Comparison of ENCODE assay signal across 11 mouse cellular contexts in genomic region chr12:80046625-80047303, GRCm38 (mm10).
DNase-seq lines count a peak whose midpoint lies in the region; ATAC-seq and TF ChIP-seq lines count a peak whose summit lies in the region.
"Had no signal": no experiment of that assay in that cellular context is flagged by ENCODE, and none has a peak within 500 bp of the region (broad histone marks: within the 10 kb centered on the region; RNA-seq: fewer than 3 reads in every experiment).

No protein-coding gene starts in this region.

- H3K4me3 ChIP-seq in midbrain, embryonic 10.5 days = no peak overlapping the region
- H3K4me3 ChIP-seq in midbrain, embryonic 13.5 days (replicated peaks) = no peak overlapping the region
- no peak overlapping the region for H3K4me3 ChIP-seq in lung, embryonic 16.5 days (ENCODE audit: low read length)
- no peak overlapping the region for H3K4me3 ChIP-seq in stomach, postnatal 0 days (ENCODE audit: low read depth, low read length)
- H3K4me3 ChIP-seq: erythroblast, embryonic 14.5 days; midbrain, embryonic 12.5 days had no signal

- no peak for TF ChIP-seq EP300 in stomach, postnatal 0 days (optimal IDR thresholded peaks at IDR 0.05)

- H3K36me3 ChIP-seq in midbrain, embryonic 10.5 days = no peaks in the 10 kb centered on the region
- H3K36me3 ChIP-seq in midbrain, embryonic 13.5 days = no peaks in the 10 kb centered on the region
- H3K36me3 ChIP-seq in lung, embryonic 16.5 days (ENCODE audit: control insufficient read depth, insufficient read depth, low read length) = no peaks in the 10 kb centered on the region
- no peaks in the 10 kb centered on the region for H3K36me3 ChIP-seq in stomach, postnatal 0 days (ENCODE audit: control insufficient read depth, insufficient read depth, low read length)
- H3K36me3 ChIP-seq: midbrain, embryonic 12.5 days had no signal

- H3K27ac ChIP-seq in midbrain, embryonic 10.5 days (replicated peaks) = peak overlapping the region; percentile 52; the same call in 1 of the 2 replicates
- H3K27ac ChIP-seq in midbrain, embryonic 13.5 days = no peak overlapping the region
- peak overlapping the region; percentile 91 for H3K27ac ChIP-seq in lung, embryonic 16.5 days (ENCODE audit: low read length)
- H3K27ac ChIP-seq in stomach, postnatal 0 days (replicated peaks) = peak overlapping the region; percentile 45; the same call in 1 of the 2 replicates
- H3K27ac ChIP-seq: midbrain, embryonic 12.5 days had no signal

- no peak overlapping the region for H3K4me2 ChIP-seq in midbrain, embryonic 13.5 days (replicated peaks)
- H3K4me2 ChIP-seq in lung, embryonic 16.5 days (ENCODE audit: low read depth, low read length) = no peak overlapping the region
- no peak overlapping the region for H3K4me2 ChIP-seq in stomach, postnatal 0 days (replicated peaks; ENCODE audit: low read depth)
- H3K4me2 ChIP-seq: midbrain, embryonic 12.5 days had no signal

- no peaks in the 10 kb centered on the region for H3K9me3 ChIP-seq in midbrain, embryonic 10.5 days (replicated peaks)
- H3K9me3 ChIP-seq in midbrain, embryonic 13.5 days = no peaks in the 10 kb centered on the region
- H3K9me3 ChIP-seq in lung, embryonic 16.5 days (ENCODE audit: control insufficient read depth, low read length) = no peaks in the 10 kb centered on the region
- no peaks in the 10 kb centered on the region for H3K9me3 ChIP-seq in stomach, postnatal 0 days (ENCODE audit: control insufficient read depth, low read length)
- H3K9me3 ChIP-seq: midbrain, embryonic 12.5 days had no signal

- peaks cover 36% of the 10 kb centered on the region for H3K4me1 ChIP-seq in midbrain, embryonic 10.5 days
- no peaks in the 10 kb centered on the region for H3K4me1 ChIP-seq in midbrain, embryonic 13.5 days (replicated peaks)
- peaks cover 14% of the 10 kb centered on the region for H3K4me1 ChIP-seq in lung, embryonic 16.5 days (replicated peaks; ENCODE audit: control insufficient read depth, insufficient read depth, low read length)
- H3K4me1 ChIP-seq in stomach, postnatal 0 days (replicated peaks; ENCODE audit: control insufficient read depth, insufficient read depth) = no peaks in the 10 kb centered on the region; the same call in 1 of the 2 replicates

- H3K9ac ChIP-seq in midbrain, embryonic 13.5 days (replicated peaks) = no peak overlapping the region
- H3K9ac ChIP-seq in lung, embryonic 16.5 days (ENCODE audit: low read length) = no peak overlapping the region
- no peak overlapping the region for H3K9ac ChIP-seq in stomach, postnatal 0 days (ENCODE audit: low read length)
- H3K9ac ChIP-seq: midbrain, embryonic 12.5 days had no signal

- H3K27me3 ChIP-seq in midbrain, embryonic 10.5 days (ENCODE audit: low read depth, poor library complexity, severe bottlenecking) = no peaks in the 10 kb centered on the region
- H3K27me3 ChIP-seq in midbrain, embryonic 13.5 days = no peaks in the 10 kb centered on the region
- H3K27me3 ChIP-seq in lung, embryonic 16.5 days (ENCODE audit: control insufficient read depth, insufficient read depth, low read depth, low read length) = no peaks in the 10 kb centered on the region
- no peaks in the 10 kb centered on the region for H3K27me3 ChIP-seq in stomach, postnatal 0 days (ENCODE audit: control insufficient read depth, insufficient read depth, low read length)
- H3K27me3 ChIP-seq: midbrain, embryonic 12.5 days had no signal

- ATAC-seq in midbrain, embryonic 13.5 days = no peak
- 0 out of 2 replicates have a peak, but pooled peaks have one; percentile 39 for ATAC-seq in lung, embryonic 16.5 days (ENCODE audit: low read depth)
- ATAC-seq in stomach, postnatal 0 days (ENCODE audit: low FRiP score, low TSS enrichment) = peak; percentile 50

- TF ChIP-seq CTCF in stomach, postnatal 0 days (IDR thresholded peaks at IDR 0.05; ENCODE audit: low read depth) = no peak

- WGBS in midbrain, embryonic 10.5 days = 80% methylated on average over 6 of the region's 6 CpGs
- 71% methylated on average over 6 of the region's 6 CpGs for WGBS in midbrain, embryonic 13.5 days
- WGBS in lung, embryonic 16.5 days = 53% methylated on average over 6 of the region's 6 CpGs
- WGBS in stomach, postnatal 0 days = 58% methylated on average over 6 of the region's 6 CpGs

- peak; percentile 57 for DNase-seq in adrenal gland, adult 2 months
- DNase-seq in adrenal gland, postnatal 4 days (ENCODE audit: low spot score in 2 of 2) = no peak
- no peak for DNase-seq in midbrain, embryonic 10.5 days (ENCODE audit: low spot score)
- DNase-seq in stomach, postnatal 0 days (ENCODE audit: low spot score) = no peak
- DNase-seq in spleen, postnatal 36 days (ENCODE audit: low spot score in 2 of 2) = no peak
- DNase-seq in testis, postnatal 14 days (ENCODE audit: low spot score) = no peak
- DNase-seq: kidney, adult 2 months had no signal
